Mouse (Mus musculus) ES-E14 (cell line): ENCODE measurements around the gene Usp32.

Experiments used
- CHD2 ChIP-seq: IDR thresholded peaks from 2 replicates; pipeline ENCODE4 v1.6.1; 2014; ENCODE audit warnings: mild to moderate bottlenecking, low read depth, low read length, inconsistent platforms
- HCFC1 ChIP-seq: IDR thresholded peaks from 2 replicates; pipeline ENCODE4 v1.6.1; 2012; ENCODE audit warnings: low read length, inconsistent platforms, borderline replicate concordance; ENCODE audit not compliant: insufficient read depth
- MAFK ChIP-seq: IDR thresholded peaks from 2 replicates; pipeline ENCODE4 v1.6.1; 2014; ENCODE audit warnings: mild to moderate bottlenecking, low read depth, low read length, inconsistent platforms; ENCODE audit not compliant: insufficient read depth
- ZC3H11A ChIP-seq: IDR thresholded peaks from 2 replicates; pipeline ENCODE4 v1.6.1; 2012; ENCODE audit warnings: low read depth, mild to moderate bottlenecking, inconsistent platforms, low read length, borderline replicate concordance
- ZNF384 ChIP-seq: IDR thresholded peaks from 2 replicates; pipeline ENCODE4 v1.6.1; 2012; ENCODE audit warnings: low read depth, low read length, inconsistent platforms

GRCm38 (mm10) chr11:85189110-85189509 is 49.1 kb upstream of the Usp32 start:
- TF ChIP-seq MAFK: no peak
- no peak for TF ChIP-seq HCFC1
- TF ChIP-seq ZC3H11A: no peak
- TF ChIP-seq ZNF384: no peak
- TF ChIP-seq CHD2: no peak
